Mouse (Mus musculus) spleen, adult 12 weeks (tissue): ENCODE measurements around the gene Csad.

Experiments
- DNase-seq: peaks from one replicate; pipeline ENCODE4 v3.0.0; 2022; ENCODE audit warnings: low spot score

Csad gene

DNA sequence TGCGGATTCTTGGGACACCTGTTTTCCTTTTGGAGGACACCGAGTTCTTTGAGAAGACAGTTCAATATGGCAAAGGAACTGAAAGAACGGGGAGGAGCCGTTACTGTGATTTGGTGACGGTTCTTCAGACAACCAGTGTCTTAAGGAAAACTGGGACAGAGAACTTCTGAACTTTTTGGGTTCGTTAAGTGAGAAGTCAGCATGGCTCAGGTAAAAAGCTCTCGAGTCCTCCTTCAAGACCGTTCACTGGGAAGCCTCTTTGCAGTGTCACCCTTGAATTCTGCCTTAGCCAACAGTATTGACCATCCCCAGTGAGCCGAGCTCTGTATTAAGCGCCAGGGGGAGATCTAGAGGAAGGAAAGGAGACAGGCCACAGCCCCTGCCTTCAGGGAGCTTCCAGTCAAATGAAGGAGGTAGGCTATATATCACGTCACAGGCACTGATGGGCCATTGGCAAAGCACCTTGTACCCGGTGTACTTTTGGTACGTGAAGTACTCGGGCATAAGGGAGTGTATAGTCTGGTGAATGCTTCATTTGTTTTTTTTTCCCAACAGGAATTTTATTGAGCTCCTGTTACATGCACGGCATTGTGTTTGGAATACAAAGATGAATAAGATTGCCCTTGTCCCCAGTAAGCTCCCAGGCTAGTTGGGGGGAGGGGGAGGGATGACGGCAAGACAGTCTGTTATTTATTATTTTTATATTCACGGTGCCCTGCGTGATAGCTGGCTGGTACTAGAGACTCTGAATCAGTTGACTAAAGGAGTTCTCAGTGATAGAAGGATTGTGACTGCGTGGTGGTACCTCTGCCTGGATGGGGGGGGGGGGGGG, at the start of gene Csad:
TSS of gene Csad (minus strand) at position 51 of the 832 bp plus-strand sequence.
- no peak for DNase-seq

DNA sequence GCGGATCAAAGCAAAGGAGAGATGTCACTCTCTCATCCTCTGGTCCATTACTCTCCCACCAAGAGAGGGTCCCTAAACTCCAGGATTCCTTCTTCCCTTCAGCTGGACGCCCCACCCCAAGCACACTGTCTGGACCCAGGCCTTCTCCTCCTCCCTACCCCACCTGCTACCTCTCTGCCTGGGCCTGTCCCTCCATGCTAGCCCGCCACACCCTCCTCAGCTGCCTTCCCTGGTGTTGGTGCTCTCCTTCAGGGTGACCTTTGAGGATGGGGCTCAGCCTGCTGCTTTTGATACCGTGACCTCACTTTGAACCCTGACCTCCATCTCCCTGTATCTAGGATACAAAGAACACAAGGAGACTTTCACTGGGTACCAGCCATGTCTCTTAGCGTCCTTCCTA, 46.0 kb upstream of the Csad start:
- DNase-seq, result no peak

DNA sequence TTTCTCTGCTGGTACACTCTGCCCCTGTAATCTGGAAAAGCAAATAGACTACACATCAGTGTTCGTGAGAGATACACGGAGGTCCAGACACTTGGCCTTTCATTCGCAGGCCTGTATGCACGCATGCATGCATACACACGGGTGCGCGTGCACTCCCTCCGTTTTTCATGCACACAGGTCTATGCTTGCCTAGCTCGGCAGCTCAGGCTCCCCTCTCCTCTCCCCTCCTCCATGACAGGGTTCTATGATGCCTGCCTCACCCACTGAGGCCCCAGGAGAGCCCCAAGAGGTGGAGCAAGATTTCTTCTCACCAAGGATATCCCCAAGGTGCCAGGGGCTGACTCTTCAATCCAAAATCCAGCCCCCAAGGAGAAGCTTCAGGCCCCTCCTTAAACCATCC, 45.4 kb upstream of the Csad start:
- DNase-seq, result no peak

DNA sequence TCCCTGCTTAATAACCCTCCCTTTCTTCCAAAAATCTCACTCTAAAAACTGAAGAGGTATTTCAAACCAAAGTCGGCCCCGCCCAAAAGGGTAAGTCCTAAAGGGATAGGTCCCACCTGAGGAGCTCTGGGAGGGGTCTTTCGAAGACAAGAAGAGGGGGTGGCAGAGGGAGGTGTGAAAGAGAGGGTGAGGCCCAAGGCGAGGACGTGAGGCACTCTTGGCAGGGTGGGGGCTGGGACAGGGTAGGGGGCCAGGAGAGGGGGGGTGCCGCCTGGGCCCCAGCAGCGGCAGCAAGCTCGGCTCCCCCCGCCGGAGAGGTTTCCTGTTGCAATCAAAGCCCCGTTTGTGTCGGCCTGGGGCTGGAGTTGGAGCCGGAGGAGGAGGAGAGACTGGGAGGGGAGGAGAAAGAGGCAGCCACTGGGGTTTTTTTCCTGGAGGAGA, 44.7 kb upstream of the Csad start:
- no peak for DNase-seq

DNA sequence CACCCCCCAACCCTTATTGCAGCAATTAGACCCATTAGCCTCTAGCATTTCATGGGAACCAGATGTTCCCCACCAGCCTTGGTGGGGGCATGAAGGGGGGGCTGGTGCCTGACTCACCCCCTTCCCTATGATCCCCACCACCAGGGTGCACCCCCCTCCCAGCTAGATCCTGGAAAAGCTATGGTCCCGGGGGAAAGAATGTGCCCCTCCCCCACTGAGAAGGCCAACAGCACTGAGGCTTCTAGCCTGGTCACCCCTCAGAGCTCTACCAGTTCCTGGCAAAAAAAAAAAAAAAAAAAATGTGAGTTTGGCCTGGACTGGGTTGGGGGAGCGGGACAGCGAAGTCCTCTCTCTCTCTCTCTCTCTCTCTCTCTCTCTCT, 44.3 kb upstream of the Csad start:
- DNase-seq, result no peak

DNA sequence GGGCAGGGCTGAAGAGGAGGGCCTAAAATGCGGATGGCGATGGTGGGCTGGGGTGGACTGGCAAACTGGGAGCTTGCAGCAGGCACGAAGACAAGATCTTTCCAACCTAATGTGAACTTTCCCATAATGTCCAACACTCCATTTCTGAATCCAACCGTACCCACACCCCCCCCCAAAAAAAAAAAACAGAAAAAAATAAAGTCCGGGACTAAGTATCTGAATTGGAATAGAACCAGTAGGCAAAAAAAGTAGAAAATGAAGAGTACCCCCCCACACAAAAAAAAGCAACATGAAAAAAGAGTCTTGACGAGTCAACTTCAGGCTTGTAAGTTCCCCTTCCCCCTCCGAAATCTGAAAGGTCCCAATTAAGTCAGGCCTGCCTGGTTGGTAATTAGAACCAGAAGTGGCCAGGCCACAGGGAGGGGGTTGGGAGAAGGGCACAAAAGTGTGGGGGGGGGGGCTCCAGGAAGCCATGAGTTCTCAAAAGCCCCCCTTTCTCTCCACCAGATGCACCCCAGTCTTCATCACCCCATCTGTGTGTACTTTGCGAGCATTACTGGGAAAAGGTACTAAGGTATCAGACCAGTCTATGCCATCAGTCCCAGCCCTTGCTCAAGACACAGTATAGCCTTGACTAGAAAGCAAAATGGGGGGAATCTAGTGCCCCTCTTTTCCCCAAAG, 43.7 kb upstream of the Csad start:
- no peak for DNase-seq

DNA sequence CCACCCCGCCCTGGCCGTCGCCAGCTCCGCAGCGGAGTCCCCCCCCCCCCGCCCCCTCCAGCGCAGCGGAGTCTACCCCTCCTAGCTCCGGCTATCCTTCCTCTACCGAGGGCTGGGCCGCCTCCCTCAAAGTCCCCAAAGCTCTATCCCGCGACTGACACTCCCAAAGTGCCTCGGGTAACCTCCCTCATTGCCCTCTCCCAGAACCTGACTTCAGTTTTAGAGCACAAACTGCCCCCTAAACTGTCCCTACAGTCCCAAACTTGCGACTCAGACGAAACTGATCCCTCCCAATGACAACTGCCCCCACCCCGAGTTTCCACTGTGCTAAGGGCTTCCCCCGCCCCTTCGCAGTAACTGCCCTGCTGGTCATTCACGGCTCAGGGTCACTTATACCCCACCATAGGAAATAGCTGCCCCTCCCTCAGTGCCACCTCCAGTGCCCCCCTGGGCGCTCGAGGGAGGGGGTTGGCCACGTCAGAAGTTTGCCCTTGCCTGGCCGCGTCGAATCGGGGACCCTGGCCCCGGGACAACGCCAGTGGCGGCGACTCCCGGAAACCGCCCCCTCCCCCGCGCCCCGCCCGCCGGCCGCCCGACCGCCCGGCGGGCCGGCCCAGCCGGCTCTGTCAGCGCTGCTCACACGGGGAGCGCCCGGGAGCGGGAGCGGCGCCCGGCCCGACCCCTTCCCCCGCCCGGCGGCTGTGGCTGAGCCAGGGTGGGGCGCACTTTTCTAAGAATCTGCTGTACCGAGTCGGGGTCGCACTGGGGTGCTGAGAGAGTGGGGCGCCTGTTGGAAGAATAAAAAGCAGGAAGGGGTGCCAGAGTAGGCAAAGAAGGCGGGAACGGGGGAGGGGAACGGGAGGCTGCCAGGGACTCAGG, 43.0 kb upstream of the Csad start:
- DNase-seq, result no peak

DNA sequence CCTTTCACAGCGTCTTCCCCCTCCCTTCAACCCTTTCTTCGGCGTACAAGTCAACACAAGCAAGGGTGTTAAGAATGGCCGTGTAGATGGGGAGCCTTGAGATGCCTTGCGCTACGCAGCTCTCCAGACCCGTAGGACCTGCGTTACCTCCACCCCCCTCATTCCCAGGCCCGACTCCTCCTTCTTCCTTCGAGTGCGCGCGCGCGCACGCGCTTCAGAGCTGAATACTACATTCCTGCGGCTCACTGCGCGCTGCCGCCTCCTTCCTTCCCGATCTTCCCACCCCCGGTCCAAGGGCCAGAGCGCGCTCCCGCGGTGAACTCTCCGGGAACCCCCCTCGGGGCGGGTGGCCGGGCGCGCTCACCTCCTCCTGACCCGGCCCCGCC, 42.3 kb upstream of the Csad start:
- DNase-seq, result peak; percentile 35

DNA sequence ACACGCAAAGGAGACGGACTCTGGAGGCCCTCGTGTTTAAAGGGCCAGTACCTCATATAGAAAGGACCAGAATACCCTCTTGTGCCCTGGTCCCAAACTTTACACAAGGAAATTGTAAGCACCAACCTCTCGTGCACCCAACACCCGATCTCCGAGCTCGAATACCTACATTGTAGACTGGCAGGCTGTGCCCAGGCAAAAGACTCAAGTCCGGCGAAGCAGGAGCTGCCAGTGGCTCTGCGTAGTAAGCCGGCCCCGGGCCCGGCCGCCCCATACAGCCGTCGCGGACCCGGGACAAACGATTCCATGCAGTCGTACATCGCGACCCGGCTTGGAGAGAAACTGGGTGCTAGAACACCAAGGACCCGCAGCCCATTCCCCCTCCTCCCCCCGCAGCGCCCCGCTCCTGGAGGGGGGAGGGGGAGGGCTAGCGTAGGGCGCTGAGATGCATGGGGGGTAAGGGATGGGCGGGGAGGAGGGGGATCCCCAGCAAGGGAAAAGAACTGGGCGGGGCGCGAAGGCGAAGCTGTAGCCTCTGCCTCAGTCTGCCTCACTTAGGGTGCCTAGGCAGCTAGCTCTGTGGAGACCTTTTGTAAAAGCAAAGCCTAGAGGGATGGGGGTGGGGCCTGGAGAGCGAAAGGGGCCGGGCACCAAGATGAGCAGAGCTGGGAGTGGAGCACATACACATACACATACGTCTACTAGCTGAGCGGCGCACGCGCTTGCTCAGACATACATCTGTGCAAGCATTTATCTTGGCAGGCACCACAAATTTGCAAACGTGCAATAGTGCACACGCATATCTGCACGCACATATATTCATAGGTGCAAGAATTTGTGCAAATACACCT, 41.6 kb upstream of the Csad start:
- DNase-seq, result peak; percentile 29

DNA sequence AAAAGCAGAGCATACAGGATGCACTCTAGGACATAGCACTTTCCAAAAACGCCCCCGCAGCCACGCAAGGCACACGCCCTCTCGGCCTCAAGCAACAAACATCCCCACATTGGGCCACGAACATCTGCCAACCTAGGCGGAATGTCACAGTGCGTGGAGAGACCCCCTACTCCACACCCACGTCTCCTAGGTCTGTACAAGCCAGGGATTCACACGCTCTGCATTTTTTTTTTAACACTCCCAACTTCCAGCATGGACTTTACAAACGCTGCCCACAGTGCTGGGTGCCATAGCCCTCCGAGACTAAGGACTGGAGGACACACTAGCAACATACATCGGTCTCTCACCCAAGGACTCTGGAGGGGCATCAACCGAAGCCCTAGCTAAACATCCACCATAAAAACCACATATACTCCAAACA, 40.9 kb upstream of the Csad start:
- no peak for DNase-seq

DNA sequence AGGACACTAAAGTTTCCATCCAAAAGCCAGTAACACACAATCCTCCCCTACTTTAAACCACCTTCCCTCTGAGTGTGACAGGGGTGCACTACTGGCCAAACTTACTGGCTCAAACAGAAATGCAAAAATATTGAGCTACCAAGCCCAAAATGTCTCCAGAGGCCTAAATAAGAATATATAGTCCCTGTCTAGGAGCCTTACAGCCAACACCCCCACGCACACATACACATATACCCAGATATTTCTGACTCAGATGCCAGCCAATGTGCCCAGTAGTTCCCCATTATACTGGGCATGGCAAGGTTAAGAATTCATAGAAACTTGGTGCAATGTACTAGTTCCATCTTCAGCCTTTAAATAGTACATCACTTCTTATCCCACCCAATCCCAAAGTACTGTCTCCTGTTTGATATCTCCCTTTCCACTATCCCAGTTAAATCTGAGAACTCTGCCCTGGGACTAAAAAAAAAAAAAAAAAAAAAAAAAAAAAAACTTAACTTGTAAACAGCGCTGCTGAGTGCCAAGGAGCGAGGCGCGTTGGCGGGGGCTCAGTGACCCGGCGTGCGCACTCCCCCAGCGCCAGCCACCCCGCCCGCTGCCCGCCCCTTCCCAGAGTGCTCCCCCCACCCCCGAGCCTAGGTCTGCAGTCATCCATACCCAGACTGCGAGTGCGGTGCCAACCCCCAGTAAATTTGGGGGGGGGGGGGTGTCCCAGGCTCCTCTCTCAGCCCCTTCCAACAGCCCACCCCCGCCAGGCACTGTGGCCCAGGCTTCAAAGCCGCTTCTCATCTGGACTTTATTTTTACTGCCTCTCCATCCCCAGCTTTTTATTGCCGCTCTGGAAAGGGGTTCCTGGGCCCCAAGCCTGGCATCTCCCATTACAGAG, 40.0 kb upstream of the Csad start:
- DNase-seq, result no peak

DNA sequence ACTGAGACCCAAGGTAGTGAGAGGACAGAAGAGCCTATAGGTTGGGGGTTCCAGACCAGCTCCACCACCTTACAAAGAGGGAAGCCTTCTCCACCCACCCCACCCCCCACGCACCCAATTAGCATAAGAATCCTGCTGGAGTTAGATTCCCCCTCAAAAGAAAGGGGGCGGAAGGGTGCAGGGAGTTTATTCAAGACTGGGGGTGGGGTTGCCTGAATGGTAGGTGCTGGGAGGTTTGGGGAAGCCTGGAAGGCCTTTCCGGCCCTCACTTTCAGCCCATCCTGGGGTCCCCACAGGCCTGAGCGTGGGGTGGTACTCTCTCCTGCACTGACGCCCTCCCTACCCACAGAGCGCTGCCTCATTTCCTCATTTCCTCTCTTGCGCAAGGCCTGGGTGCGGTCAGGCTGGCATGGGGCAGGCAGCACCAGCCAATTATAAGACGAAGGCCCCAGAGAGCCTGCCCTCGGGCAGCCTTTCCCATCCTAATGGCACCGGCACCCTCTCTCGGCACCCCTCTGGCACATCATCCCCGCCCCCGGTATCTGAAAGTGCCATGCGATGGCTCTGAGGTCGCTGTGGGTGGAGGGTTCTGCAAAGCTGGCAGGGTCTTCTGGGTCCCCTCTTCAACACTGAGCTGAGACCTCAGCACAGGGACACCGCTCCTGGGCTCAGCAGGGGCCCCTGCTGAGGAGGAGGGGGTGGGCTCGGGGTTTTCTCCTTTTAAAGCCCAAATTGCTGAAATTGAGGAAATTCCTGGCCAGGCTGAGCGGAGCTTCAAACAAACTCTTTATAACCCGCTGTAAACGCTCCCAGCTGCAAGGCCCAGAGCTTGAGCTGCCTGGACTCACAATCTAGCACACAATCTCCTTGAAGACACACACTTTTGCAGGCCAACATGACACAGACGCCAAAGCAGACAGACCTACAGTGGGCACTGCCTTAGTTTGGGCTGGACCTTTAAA, 39.0 kb upstream of the Csad start:
- no peak for DNase-seq

DNA sequence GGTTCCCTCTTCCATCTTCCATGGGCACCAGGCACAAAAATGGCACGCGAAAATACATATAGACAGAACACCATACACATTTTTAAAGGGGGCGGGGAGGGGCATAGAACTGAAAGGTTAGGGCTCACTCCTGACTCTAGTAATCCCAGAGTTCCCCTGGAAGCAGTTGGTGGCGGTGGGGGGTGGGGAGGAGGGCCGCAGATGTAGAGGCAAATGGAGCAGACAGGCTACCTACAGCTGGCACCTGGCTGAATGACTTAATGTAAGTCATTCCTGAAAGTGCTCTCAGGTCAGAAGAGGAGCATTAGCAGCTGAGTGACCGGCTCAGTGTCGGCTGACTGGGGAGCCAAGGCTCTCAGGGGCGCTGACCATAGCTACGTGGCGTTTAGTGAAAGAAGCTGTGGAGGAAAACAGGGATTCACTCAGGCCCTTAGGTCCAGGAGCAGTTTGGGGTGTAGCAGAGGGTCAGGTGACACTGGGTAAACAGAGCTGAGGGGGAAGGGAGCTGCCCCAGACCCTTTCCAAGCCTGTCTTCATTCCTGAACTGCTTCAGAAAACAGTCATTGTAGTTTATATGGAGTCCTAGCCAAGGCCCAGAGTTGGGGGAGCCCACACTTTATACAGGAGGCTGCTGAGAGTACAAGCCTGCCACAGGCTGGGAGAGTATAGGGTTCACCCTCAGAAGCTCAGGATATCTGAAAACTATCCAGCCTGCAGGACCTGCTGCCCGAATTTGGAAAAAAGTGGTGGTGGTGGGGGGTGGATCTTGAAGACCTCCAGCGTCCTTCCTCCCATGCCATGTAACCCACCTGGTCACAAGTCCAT, 38.1 kb upstream of the Csad start:
- DNase-seq, result no peak

DNA sequence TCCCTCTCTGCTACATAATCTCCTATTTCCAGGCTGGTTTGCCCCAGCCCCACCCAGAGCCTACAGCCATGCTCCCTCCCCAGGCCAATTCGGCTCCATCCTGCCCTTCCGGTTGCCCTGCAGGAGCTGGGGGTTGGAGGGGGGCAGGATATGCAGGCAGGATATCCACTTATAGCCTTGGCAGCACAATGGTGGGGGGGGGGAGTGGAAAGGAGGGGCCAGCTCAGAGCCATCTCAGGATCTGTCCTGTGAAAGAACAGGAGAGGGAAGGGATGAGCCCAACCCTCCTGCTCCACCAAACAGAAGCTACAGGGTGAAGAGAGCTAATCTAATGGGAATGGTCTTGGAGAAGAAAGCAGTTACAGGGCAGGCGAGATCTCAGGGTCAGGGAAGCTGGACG, 36.1 kb upstream of the Csad start:
- no peak for DNase-seq

DNA sequence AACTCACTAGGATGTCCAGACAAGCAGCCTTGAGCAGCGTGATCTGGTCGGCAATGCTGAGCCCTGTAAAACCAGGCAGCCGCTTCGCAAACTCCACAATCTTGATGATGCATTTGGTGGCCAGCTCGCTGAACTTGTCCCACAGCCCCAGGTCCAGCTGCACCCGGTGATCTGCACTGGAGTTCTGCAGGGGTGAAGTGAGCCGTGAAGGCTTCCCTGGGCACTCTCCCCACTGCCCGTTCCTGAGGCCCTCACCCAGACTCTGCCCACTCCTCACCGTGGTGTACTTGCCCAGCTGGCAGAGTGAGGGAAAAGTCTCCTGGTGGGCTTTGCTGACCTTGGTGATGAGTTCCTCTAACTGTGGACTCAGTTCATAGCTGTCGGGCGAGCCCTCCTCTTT, 35.3 kb upstream of the Csad start:
- DNase-seq, result no peak

DNA sequence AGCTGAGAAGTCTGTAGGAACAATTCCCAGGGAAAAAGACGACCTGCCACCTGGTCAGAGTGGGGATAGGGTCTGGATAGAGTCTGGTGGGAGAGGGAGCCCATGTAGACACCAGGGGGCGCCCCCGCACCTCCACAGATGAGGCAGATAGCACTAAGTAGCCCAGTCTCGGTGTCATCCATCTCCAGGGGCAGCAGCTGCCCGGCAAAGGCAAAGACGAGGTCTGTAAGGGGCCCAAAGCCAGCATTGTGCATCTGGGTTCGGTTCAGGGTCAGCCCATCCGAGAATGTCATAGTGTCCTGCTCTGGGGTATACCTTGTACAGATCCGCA, 34.7 kb upstream of the Csad start:
- DNase-seq, result peak; percentile 56

DNA sequence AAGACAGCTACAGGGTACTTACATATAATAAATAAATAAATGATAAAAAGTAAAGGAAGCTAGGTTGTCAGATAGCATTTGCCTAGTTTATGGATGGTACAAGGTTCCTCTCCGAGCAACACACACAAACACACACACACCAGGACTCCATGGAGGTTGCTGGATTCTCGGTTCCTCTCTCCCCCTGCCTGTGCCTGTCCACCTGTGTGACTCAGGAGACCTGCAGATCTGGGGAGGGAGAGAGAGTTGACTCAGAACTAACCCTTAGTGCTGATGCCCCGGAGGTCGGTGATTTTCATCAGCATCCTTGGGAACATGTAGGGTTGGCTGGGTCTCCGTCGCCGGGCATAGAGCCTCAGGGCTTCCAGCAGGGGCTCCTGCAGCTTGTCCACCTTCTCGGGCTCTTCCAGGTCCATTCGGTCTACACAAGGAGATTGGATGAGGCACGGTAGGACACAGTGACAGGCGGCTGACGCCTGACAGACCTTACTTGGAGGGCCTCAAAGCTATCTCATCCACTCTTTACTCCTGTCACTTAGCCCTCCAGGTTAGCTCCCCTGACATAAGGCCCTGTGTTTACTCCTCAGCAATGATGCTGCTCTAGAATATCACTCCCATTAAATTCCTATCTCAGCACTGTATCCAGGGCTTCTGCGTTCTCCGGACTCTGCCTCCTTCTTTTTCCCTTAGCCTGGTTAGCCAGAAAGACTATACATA, 34.2 kb upstream of the Csad start:
- DNase-seq, result no peak

DNA sequence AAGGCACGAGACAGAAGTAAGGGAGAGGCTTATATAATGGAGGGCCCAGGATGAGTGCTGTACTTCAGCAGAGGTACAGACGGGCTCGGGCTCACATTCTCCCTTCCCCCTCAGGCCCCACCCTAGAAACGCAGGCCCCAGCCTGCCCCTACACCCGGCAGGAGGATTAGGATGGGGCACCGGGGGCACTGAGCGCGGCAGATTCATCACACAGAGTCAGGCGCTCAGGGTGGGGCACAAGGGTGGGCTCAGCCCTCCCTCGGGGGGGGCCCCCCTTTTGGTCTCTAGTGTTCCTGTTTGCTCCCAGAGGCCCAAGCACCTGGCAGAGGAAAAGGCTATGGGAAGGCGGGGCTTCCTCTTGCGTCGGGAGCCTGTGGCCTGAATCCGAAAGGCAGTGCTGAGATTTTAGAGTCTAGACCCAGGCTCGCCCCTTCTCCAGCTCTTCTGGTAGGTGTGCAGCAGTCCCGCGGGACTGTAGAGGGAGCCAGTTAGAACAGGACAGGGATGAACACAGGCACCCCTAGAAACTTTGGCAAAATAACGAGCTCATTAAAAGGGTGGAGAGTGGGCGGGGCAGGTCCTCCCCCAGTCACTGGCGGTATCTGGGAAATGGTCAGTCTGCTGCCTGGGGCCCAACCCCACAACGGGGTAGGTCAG, 31.0 kb upstream of the Csad start:
- no peak for DNase-seq
